Mouse (Mus musculus) olfactory bulb, adult 2 months (tissue): ENCODE data around the gene D630023F18Rik.

Experiments used
- CTCF ChIP-seq: fragments of 200-500 bp; IDR thresholded peaks from 2 replicates; pipeline ENCODE4 v1.5.1; 2012; ENCODE audit warnings: low read depth, mild to moderate bottlenecking, low read length, moderate library complexity; ENCODE audit not compliant: insufficient read depth
- POLR2A ChIP-seq: fragments of 200-500 bp; IDR thresholded peaks from 2 replicates; pipeline ENCODE4 v1.6.1; 2012; ENCODE audit warnings: mild to moderate bottlenecking, low read depth, low read length, moderate library complexity; ENCODE audit not compliant: insufficient read depth

- TF ChIP-seq POLR2A (no peak), CTCF (no peak)
Observed at GRCm38 (mm10) chr1:65162210-65162609, 39.2 kb upstream of the D630023F18Rik start.
